Mouse (Mus musculus) activated CD4-positive, CD25-positive, alpha-beta regulatory T cell, adult 4 months (primary cell): Measurements from ENCODE around the gene Slc39a10. TPM values are rescaled to one million over a fixed set of nuclear protein-coding genes. Genes with fewer than 3 reads are reported as not detected.
"Not testable (repeated sequence)": the region's sequence is repeated elsewhere in the genome, so short reads cannot be mapped to it uniquely, and the experiment has no call there.

Source experiments
- ATAC-seq: one replicate; pipeline ENCODE4 v1.8.0; 2017
- polyA plus RNA-seq, 2 experiments: library from polyadenylated mRNA; unstranded; fragments of 100-300 nt; shearing (Covaris generic); gene quantifications; one replicate each; pipeline ENCODE4 v1.2.1; 2017

Slc39a10 gene
- polyA plus RNA-seq, 2 experiments from 2014 or later: 12.8 to 13.1 TPM

- ATAC-seq: no peak
Observed at GRCm38 (mm10) chr1:46863434-46863833, 29.2 kb downstream of the Slc39a10 start.

- no peak for ATAC-seq
Observed at GRCm38 (mm10) chr1:46860082-46860481, 32.6 kb downstream of the Slc39a10 start.

GRCm38 (mm10) chr1:46858579-46858978, 34.1 kb downstream of the Slc39a10 start:
- no peak for ATAC-seq

GRCm38 (mm10) chr1:46856498-46856897, 36.2 kb downstream of the Slc39a10 start:
- ATAC-seq: no peak

GRCm38 (mm10) chr1:46854036-46854900, 38.4 kb downstream of the Slc39a10 start:
- ATAC-seq: peak; percentile 47

GRCm38 (mm10) chr1:46853317-46854035, 39.2 kb downstream of the Slc39a10 start:
- ATAC-seq: peak; percentile 65

GRCm38 (mm10) chr1:46852600-46853272, 39.9 kb downstream of the Slc39a10 start:
- peak; percentile 18 for ATAC-seq

GRCm38 (mm10) chr1:46852216-46852599, 40.4 kb downstream of the Slc39a10 start:
- ATAC-seq: no peak

- no peak for ATAC-seq
Observed at GRCm38 (mm10) chr1:46851586-46851985, 41.1 kb downstream of the Slc39a10 start.

GRCm38 (mm10) chr1:46849758-46850157, 42.9 kb downstream of the Slc39a10 start:
- ATAC-seq: peak; percentile 12

GRCm38 (mm10) chr1:46845221-46845620, 47.4 kb downstream of the Slc39a10 start:
- ATAC-seq: no peak

GRCm38 (mm10) chr1:46844281-46844680, 48.4 kb downstream of the Slc39a10 start:
- ATAC-seq: no peak

- ATAC-seq: no peak
Observed at GRCm38 (mm10) chr1:46843406-46843805, 49.2 kb downstream of the Slc39a10 start.

- no peak for ATAC-seq
Observed at GRCm38 (mm10) chr1:46831927-46832326, 60.7 kb downstream of the Slc39a10 start.

GRCm38 (mm10) chr1:46830066-46830843, 62.4 kb downstream of the Slc39a10 start:
- no peak for ATAC-seq

GRCm38 (mm10) chr1:46822256-46822972, 70.2 kb downstream of the Slc39a10 start:
- no peak for ATAC-seq

GRCm38 (mm10) chr1:46817934-46818333, 74.7 kb downstream of the Slc39a10 start:
- ATAC-seq: no peak

- ATAC-seq: not testable (repeated sequence)
Observed at GRCm38 (mm10) chr1:46808630-46809029, 84.0 kb downstream of the Slc39a10 start.

- ATAC-seq: no peak
Observed at GRCm38 (mm10) chr1:46805074-46805473, 87.6 kb downstream of the Slc39a10 start.

- not testable (repeated sequence) for ATAC-seq
Observed at GRCm38 (mm10) chr1:46782227-46782626, 110.4 kb downstream of the Slc39a10 start.

GRCm38 (mm10) chr1:46770077-46770695, 122.5 kb downstream of the Slc39a10 start:
- ATAC-seq: not testable (repeated sequence)
